Mouse (Mus musculus) yolk sac, embryonic 10.5 days (tissue): Measurements from ENCODE around the gene Gabpa.

Experiments
- DNase-seq: peaks from one replicate; pipeline ENCODE4 v3.0.0-alpha.2; 2017; ENCODE audit warnings: low spot score

Gabpa gene

GRCm38 (mm10) chr16:84834745-84835440 is at the start of gene Gabpa:
Gene Gabpa, plus strand, starts transcription at chr16:84834925.
- DNase-seq: peak; percentile 93

- DNase-seq: no peak
Measured at GRCm38 (mm10) chr16:84784966-84785365, 49.8 kb upstream of the Gabpa start.

- DNase-seq: no peak
Measured at GRCm38 (mm10) chr16:84790595-84791165, 44.0 kb upstream of the Gabpa start.

- no peak for DNase-seq
Measured at GRCm38 (mm10) chr16:84793401-84793800, 41.3 kb upstream of the Gabpa start.

- no peak for DNase-seq
Measured at GRCm38 (mm10) chr16:84795337-84795736, 39.4 kb upstream of the Gabpa start.

GRCm38 (mm10) chr16:84796678-84797077 is 38.0 kb upstream of the Gabpa start:
- no peak for DNase-seq

GRCm38 (mm10) chr16:84800038-84800437 is 34.7 kb upstream of the Gabpa start:
- DNase-seq: no peak

- DNase-seq: no peak
Measured at GRCm38 (mm10) chr16:84802217-84802616, 32.5 kb upstream of the Gabpa start.

- DNase-seq: no peak
Measured at GRCm38 (mm10) chr16:84804866-84805265, 29.9 kb upstream of the Gabpa start.

GRCm38 (mm10) chr16:84806175-84806574 is 28.6 kb upstream of the Gabpa start:
- no peak for DNase-seq

- no peak for DNase-seq
Measured at GRCm38 (mm10) chr16:84807874-84808273, 26.9 kb upstream of the Gabpa start.

GRCm38 (mm10) chr16:84810254-84810653 is 24.5 kb upstream of the Gabpa start:
- no peak for DNase-seq

- no peak for DNase-seq
Measured at GRCm38 (mm10) chr16:84813852-84814251, 20.9 kb upstream of the Gabpa start.

- no peak for DNase-seq
Measured at GRCm38 (mm10) chr16:84814511-84814910, 20.2 kb upstream of the Gabpa start.

GRCm38 (mm10) chr16:84817423-84817822 is 17.3 kb upstream of the Gabpa start:
- no peak for DNase-seq

GRCm38 (mm10) chr16:84825009-84825408 is 9.7 kb upstream of the Gabpa start:
- DNase-seq: peak; percentile 36

- DNase-seq: no peak
Measured at GRCm38 (mm10) chr16:84831696-84832095, 3.0 kb upstream of the Gabpa start.

GRCm38 (mm10) chr16:84832736-84833135 is 2.0 kb upstream of the Gabpa start:
- no peak for DNase-seq

GRCm38 (mm10) chr16:84834344-84834743 is 381 bp upstream of the Gabpa start:
- DNase-seq: no peak

- peak; percentile 85 for DNase-seq
Measured at GRCm38 (mm10) chr16:84835441-84835822, 707 bp downstream of the Gabpa start, which contains the start of gene Atp5j. Gene Atp5j, minus strand, starts transcription at chr16:84835625.

GRCm38 (mm10) chr16:84835823-84836743 is 1.4 kb downstream of the Gabpa start:
- peak; percentile 77 for DNase-seq

- no peak for DNase-seq
Measured at GRCm38 (mm10) chr16:84838576-84838975, 3.9 kb downstream of the Gabpa start.

- DNase-seq: no peak
Measured at GRCm38 (mm10) chr16:84853492-84853891, 18.8 kb downstream of the Gabpa start.
